Mouse (Mus musculus): Measurements from ENCODE around the gene Vmn1r3.
"Not testable (repeated sequence)": the region's sequence is repeated elsewhere in the genome, so short reads cannot be mapped to it uniquely, and the experiment has no call there.

GRCm38 (mm10) chr4:3223483-3224209 lies 38.5 kb upstream of the Vmn1r3 start:
- TF ChIP-seq CTCF (IDR thresholded peaks at IDR 0.05; ENCODE audit: insufficient read depth, low read length); POLR2A (IDR thresholded peaks at IDR 0.05; ENCODE audit: borderline replicate concordance, extremely low read depth, low read depth, low read length): not testable (repeated sequence)

Data from lung, adult 2 months (tissue).